Mouse (Mus musculus): ENCODE data around the gene Lzts3.

DNA sequence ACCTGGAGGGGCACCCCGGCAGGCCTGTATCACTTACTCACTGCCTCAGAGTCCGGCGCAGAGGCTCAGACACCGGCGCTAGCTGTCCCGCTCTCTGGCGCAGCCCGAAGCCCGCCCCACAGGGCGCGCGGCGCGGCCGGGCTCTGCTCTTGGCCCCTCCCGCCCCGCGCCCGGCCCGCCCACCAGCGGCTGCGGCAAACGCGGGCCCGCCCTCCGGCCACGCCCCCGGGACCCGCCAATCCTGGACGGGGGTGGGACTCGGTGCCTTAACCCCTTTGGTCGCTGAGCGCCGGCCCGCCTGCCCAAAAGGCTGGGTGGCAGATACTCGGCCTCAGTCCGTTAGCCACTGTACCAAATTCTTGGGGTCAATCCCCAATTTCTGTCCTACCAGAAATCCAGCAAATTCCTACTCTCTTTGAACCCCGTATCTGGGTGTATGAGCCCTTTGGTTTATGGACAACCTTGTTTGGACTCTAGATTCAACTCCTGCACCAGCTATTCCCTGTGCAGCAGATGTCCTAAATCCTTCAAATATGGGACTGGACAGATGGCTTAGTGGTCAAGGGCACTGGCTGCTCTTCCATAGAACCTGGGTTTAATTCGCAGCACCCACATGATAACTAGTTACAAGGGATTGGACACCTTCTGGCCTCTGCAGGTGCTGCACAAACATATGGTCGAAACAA is at the start of gene Lzts3:
- TF ChIP-seq SMC3 (IDR thresholded peaks at IDR 0.05; ENCODE audit: low read depth, low read length) (no peak), POLR2AphosphoS5 (IDR thresholded peaks at IDR 0.05; ENCODE audit: borderline replicate concordance, low read depth, low read length) (no peak), ZC3H11A (IDR thresholded peaks at IDR 0.05; ENCODE audit: low read depth, low read length) (no peak), CTCF (IDR thresholded peaks at IDR 0.05 in 2 of 3, conservative IDR thresholded peaks at IDR 0.05 in 1 of 3; ENCODE audit: control insufficient read depth in 1 of 3, insufficient read depth in 1 of 3, low read depth in 2 of 3, low read length in 3 of 3, poor library complexity in 1 of 3, severe bottlenecking in 1 of 3) (no peak), NELFE (IDR thresholded peaks at IDR 0.05; ENCODE audit: low read depth, low read length) (peak; percentile 55), NRF1 (IDR thresholded peaks at IDR 0.05; ENCODE audit: insufficient read depth, low read depth, low read length, poor library complexity, severe bottlenecking) (0 out of 2 replicates have a peak, but pooled peaks have one; percentile 26), MXI1 (IDR thresholded peaks at IDR 0.05; ENCODE audit: low read depth, low read length) (no peak), RCOR1 (IDR thresholded peaks at IDR 0.05; ENCODE audit: low read depth, low read length) (no peak), EP300 (IDR thresholded peaks at IDR 0.05; ENCODE audit: low read depth in 1 of 2, low read length in 2 of 2) (no peak)
